Mouse (Mus musculus) left cerebral cortex, adult 18-20 months (tissue): ENCODE measurements at regions not wholly inside any gene's neighbourhood (a gene's known extent, or its start where the extent isn't known, plus 50 kb on each side); places are given as distances from the start of the nearest gene placed in this dataset.

ENCODE experiments used
- DNase-seq, 2 experiments: peaks; one replicate each; pipeline ENCODE4 v3.0.0; 2021 to 2022; ENCODE audit warnings: low spot score in 2 of 2, mixed read lengths in 1 of 2

DNA sequence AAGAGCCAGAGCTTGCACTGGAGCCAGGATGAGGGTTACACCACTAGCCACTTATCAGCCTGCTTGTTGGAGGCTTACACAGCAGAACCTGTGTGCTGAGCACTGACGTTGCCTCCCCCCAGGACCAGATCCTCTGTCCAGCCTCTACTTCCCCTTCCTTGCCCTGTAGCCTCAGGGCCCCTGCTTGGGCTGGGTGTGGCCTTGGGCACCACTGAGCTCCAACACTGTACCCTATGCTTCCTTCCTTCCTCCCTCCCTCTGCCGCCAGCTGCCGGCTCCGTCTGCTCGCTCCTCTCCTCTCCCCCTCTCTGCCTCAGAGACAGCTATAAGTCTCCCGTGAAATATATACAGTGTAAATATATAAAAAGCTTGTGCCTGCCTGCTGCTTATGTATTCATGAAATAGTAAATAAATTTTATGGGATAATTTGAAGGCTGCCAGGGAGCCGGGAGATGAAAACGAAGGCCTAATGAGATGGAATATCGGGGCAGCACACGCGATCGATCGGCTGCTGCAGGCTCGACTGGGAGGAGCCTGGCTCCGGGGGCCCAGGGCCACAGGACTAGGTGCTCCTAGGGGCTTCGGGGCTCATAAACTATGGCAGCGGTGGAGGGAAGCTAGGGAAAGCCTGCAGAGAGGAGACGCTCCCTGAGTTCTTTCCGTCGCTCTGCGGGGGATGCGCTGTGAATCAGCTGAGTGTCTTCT is 135.6 kb downstream of the Rbm19 start:
- DNase-seq, result peak in 1 of 2 experiments; percentile 25

GRCm38 (mm10) chr5:120252551-120252950 is 136.3 kb downstream of the Rbm19 start:
- no peak for DNase-seq

GRCm38 (mm10) chr5:120262715-120263273 is 146.5 kb downstream of the Rbm19 start:
- DNase-seq, result no peak

- DNase-seq, result no peak
Observed at GRCm38 (mm10) chr5:120269416-120269860, 153.2 kb downstream of the Rbm19 start.

DNA sequence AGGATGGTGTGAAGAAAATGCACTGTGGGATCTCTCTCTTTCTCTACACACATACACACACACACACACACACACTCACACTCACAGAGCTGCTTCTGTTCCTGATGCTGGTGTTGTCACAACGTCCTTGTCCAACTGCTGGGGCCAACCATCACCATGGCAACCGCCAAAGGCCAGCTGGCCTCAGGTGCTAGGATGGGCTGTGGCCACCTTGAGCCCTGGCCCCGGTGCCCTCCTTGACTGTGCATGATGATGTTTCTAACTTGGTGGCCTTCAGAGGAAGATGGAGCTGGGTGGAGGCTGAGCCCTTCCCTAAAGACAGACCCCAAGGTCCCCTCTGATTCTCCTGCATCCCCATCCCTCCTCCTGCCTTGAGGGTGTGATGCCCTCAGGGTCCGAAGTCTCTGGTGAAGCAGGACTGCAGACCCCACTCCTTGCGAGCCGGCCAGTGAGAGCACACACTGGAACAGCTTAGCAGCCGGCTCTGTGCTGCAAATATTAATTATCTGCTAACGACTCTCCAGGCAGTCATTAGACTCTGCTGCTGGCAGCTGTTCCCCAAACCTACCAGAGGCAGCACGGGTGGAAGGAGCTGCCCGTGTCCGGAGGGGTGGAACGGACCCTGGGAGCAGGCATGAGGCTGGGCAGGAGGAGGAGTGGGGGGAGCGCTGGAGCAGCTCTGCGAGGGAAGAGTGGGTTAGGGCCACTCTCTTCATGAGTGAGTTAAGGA is 154.8 kb downstream of the Rbm19 start:
- DNase-seq, result no peak

GRCm38 (mm10) chr5:120276229-120276628 is 155.3 kb upstream of the Lhx5 start:
- no peak for DNase-seq

- no peak for DNase-seq
Observed at GRCm38 (mm10) chr5:120280321-120280720, 151.2 kb upstream of the Lhx5 start.

- no peak for DNase-seq
Observed at GRCm38 (mm10) chr5:120280991-120281602, 150.4 kb upstream of the Lhx5 start.

DNA sequence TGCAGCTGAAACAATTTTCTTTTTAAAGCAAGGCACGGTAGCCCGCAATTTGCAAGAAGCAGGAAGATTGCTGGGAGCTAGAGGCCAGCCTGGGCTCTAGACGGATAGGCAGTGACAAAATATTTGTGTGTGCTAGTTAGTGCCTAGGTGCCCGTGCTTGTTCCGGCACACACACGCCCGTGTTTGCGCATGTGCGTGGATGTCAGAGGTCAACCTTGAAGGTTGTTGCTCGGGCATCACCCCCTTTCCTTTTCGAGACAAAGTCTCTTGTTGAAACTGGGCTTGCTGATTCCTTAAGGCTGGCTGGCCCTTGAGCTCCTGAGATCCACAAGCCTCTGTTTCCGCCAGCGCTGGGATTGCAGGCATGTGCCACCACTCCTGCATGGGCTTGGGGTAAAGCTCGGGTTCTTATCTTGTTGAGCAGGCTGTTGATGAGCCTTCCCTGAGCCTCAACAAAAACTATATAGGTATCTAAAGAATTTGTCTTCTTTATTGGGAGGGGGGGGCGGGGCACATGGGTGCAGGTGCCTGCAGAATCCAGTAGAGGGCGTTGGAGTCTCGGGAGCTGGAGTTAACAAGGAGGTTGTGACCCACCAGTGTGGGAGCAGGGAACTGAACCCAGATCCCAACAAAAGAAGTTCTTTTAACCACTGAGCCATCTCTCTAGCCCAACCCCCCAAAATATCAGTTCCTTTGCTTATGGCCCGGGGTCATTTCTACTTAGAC is 149.5 kb upstream of the Lhx5 start:
- DNase-seq, result no peak

GRCm38 (mm10) chr5:120284625-120285024 is 146.9 kb upstream of the Lhx5 start:
- DNase-seq, result no peak

GRCm38 (mm10) chr5:120285036-120285435 is 146.5 kb upstream of the Lhx5 start:
- no peak for DNase-seq

DNA sequence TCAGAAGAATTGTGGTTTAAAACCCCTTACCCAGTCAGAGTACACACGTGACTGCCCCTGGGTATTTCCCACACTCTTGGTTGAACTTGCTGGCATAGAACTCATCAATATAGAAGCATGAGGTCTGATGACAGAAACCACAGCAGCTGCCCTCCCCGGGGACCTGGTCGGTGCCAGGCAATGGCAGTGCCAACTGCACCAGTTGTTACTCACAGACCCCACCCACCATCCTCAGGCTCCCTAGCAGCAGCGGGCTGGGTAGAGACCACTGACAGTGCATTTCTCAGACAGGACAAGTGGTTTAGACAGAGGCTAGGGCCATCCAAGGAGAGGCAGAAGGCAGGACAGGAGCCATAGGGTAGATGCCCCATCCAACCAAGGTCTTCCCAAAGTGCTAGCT is 144.7 kb upstream of the Lhx5 start:
- DNase-seq, result no peak

- no peak for DNase-seq
Observed at GRCm38 (mm10) chr5:120288036-120288684, 143.3 kb upstream of the Lhx5 start.

- no peak for DNase-seq
Observed at GRCm38 (mm10) chr5:120294526-120295078, 136.9 kb upstream of the Lhx5 start.

- DNase-seq, result no peak
Observed at GRCm38 (mm10) chr5:120297190-120297589, 134.3 kb upstream of the Lhx5 start.

DNA sequence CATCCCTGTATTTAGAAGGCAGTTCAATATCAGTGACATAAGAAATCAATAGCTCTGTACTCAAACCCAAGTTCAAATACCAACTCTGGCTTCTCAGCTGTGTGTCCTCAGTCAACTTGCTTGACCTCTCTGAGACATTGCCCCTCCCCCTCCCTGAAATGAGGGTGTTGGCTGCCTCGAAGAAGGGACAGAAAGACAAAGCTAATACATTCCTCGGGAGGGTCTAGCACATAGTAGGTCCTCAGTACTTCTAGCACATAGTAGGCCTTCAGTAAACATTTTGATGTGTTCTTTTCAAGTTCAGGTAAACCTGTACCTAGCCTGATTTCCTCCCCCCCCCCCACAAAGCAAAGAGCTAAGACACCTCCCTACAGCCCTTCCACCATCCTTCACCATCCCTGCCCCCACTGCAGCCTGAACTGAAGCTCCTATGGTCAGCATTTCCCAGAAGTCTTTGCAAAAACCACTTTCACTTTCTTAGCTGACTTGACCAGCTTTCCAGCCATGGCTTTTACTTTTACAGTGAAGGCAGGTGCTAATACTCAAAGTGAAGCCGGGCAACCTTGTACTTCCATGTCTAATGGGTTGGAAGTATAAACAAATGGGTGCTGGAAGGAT is 133.7 kb upstream of the Lhx5 start:
- DNase-seq, result no peak

- DNase-seq, result no peak
Observed at GRCm38 (mm10) chr5:120301672-120302071, 129.8 kb upstream of the Lhx5 start.

DNA sequence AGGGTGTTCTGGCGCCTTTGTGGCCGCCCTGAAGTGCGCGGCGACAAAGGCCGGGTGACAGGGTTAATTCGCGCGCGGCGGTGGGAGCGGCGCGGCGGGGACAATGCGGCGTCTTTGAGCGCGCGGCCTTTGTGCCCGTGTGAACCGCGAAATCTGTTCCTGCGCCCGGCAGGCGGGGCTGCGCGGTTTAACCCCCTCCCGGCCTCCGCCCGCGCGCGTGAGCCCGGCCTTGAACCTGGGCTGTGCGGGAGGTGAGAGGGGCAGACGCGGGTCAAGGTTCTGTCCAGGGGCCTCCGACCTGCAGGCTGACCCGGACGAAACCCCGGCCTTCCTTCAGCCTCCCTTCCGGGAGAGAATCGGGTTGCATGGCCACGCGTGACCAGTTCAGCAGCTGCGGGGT is 129.2 kb upstream of the Lhx5 start:
- DNase-seq, result no peak

DNA sequence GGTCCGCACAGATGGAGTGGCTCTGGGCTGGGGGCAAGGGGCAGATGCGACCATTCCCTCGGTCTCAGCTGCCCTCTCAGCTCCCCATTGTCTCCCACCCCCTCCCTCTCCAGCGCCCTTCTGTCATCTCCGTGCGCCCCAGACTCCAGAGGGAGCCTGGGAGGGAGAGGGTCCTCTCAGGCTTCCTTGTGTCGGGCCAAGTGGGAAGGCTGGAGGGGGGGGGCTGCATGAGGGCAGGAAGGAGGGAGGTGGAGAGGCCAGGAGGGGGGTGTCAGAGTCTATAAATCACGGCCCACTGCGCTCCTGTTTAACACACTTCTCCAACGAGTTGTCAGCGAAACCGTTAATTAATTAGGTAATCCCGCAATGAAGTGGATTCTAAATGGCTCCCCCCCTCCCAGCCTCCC is 127.2 kb upstream of the Lhx5 start:
- no peak for DNase-seq

GRCm38 (mm10) chr5:120312299-120312698 is 119.2 kb upstream of the Lhx5 start:
- DNase-seq, result no peak
